Mouse (Mus musculus): Measurements from ENCODE around the gene Cntf. TPM values are rescaled to one million over a fixed set of nuclear protein-coding genes. Genes with fewer than 3 reads are reported as not detected.
A peak's percentile ranks its signal among the peaks of the same experiment; 100 is the strongest.

Cntf gene
- polyA plus RNA-seq, 1 experiment: 3.0 TPM

- H3K27me3 ChIP-seq (ENCODE audit: control insufficient read depth, insufficient read depth, low read length): no peaks in the 10 kb centered on the region
- H3K4me3 ChIP-seq (ENCODE audit: control insufficient read depth, insufficient read depth, low read length): no peak overlapping the region
- no peak for DNase-seq
- TF ChIP-seq CTCF (IDR thresholded peaks at IDR 0.05; ENCODE audit: borderline replicate concordance, control insufficient read depth, extremely low read depth, insufficient read depth, low read length, poor library complexity) (no peak), POLR2A (IDR thresholded peaks at IDR 0.05; ENCODE audit: control insufficient read depth, extremely low read depth, insufficient read depth, low read length, poor library complexity) (no peak)
- H3K36me3 ChIP-seq (ENCODE audit: control insufficient read depth, insufficient read depth, low read length): no peaks in the 10 kb centered on the region
- H3K4me1 ChIP-seq (replicated peaks; ENCODE audit: control insufficient read depth, insufficient read depth, low read length): peaks cover 2% of the 10 kb centered on the region
- WGBS: 54% methylated on average over 3 of the region's 3 CpGs
- no peak overlapping the region for H3K27ac ChIP-seq (ENCODE audit: control insufficient read depth, insufficient read depth, low read length)
These were observed 35.6 kb upstream of the Cntf start for GRCm38 (mm10) chr19:12801046-12801445.

GRCm38 (mm10) chr19:12800621-12801020 lies 35.2 kb upstream of the Cntf start:
- DNase-seq: no peak
- WGBS: 66% methylated on average over 2 of the region's 2 CpGs
- peaks cover 2% of the 10 kb centered on the region for H3K4me1 ChIP-seq (replicated peaks; ENCODE audit: control insufficient read depth, insufficient read depth, low read length)
- H3K27me3 ChIP-seq (ENCODE audit: control insufficient read depth, insufficient read depth, low read length): no peaks in the 10 kb centered on the region
- TF ChIP-seq POLR2A (IDR thresholded peaks at IDR 0.05; ENCODE audit: control insufficient read depth, extremely low read depth, insufficient read depth, low read length, poor library complexity): no peak
- no peak for TF ChIP-seq CTCF (IDR thresholded peaks at IDR 0.05; ENCODE audit: borderline replicate concordance, control insufficient read depth, extremely low read depth, insufficient read depth, low read length, poor library complexity)
- no peaks in the 10 kb centered on the region for H3K36me3 ChIP-seq (ENCODE audit: control insufficient read depth, insufficient read depth, low read length)
- H3K27ac ChIP-seq (ENCODE audit: control insufficient read depth, insufficient read depth, low read length): no peak overlapping the region
- no peak overlapping the region for H3K4me3 ChIP-seq (ENCODE audit: control insufficient read depth, insufficient read depth, low read length)

GRCm38 (mm10) chr19:12799081-12799480 lies 33.6 kb upstream of the Cntf start:
- 75% methylated on average over 3 of the region's 3 CpGs for WGBS
- Histone ChIP-seq H3K27me3 (ENCODE audit: control insufficient read depth, insufficient read depth, low read length) (no peaks in the 10 kb centered on the region), H3K4me1 (replicated peaks; ENCODE audit: control insufficient read depth, insufficient read depth, low read length) (peaks cover 2% of the 10 kb centered on the region), H3K36me3 (ENCODE audit: control insufficient read depth, insufficient read depth, low read length) (no peaks in the 10 kb centered on the region), H3K4me3 (ENCODE audit: control insufficient read depth, insufficient read depth, low read length) (no peak overlapping the region), H3K27ac (ENCODE audit: control insufficient read depth, insufficient read depth, low read length) (peak overlapping the region; percentile 90; the same call in 1 of the 2 replicates)
- TF ChIP-seq POLR2A (IDR thresholded peaks at IDR 0.05; ENCODE audit: control insufficient read depth, extremely low read depth, insufficient read depth, low read length, poor library complexity) (no peak), CTCF (IDR thresholded peaks at IDR 0.05; ENCODE audit: borderline replicate concordance, control insufficient read depth, extremely low read depth, insufficient read depth, low read length, poor library complexity) (no peak)
- DNase-seq: no peak

GRCm38 (mm10) chr19:12798404-12798803 lies 33.0 kb upstream of the Cntf start:
- Histone ChIP-seq H3K27ac (ENCODE audit: control insufficient read depth, insufficient read depth, low read length) (peak overlapping the region; percentile 90), H3K4me1 (replicated peaks; ENCODE audit: control insufficient read depth, insufficient read depth, low read length) (peaks cover 2% of the 10 kb centered on the region), H3K27me3 (ENCODE audit: control insufficient read depth, insufficient read depth, low read length) (no peaks in the 10 kb centered on the region), H3K4me3 (ENCODE audit: control insufficient read depth, insufficient read depth, low read length) (peak overlapping the region; percentile 38), H3K36me3 (ENCODE audit: control insufficient read depth, insufficient read depth, low read length) (no peaks in the 10 kb centered on the region)
- no peak for TF ChIP-seq CTCF (IDR thresholded peaks at IDR 0.05; ENCODE audit: borderline replicate concordance, control insufficient read depth, extremely low read depth, insufficient read depth, low read length, poor library complexity)
- TF ChIP-seq POLR2A (IDR thresholded peaks at IDR 0.05; ENCODE audit: control insufficient read depth, extremely low read depth, insufficient read depth, low read length, poor library complexity): no peak
- peak; percentile 52 for DNase-seq
- 3% methylated on average over 4 of the region's 4 CpGs for WGBS

- Histone ChIP-seq H3K4me1 (replicated peaks; ENCODE audit: control insufficient read depth, insufficient read depth, low read length) (peaks cover 2% of the 10 kb centered on the region), H3K4me3 (ENCODE audit: control insufficient read depth, insufficient read depth, low read length) (no peak overlapping the region), H3K36me3 (ENCODE audit: control insufficient read depth, insufficient read depth, low read length) (no peaks in the 10 kb centered on the region), H3K27me3 (ENCODE audit: control insufficient read depth, insufficient read depth, low read length) (no peaks in the 10 kb centered on the region), H3K27ac (ENCODE audit: control insufficient read depth, insufficient read depth, low read length) (no peak overlapping the region; the same call in 1 of the 2 replicates)
- WGBS: 1% methylated on average over 7 of the region's 7 CpGs
- no peak for DNase-seq
- TF ChIP-seq POLR2A (IDR thresholded peaks at IDR 0.05; ENCODE audit: control insufficient read depth, extremely low read depth, insufficient read depth, low read length, poor library complexity): no peak
- TF ChIP-seq CTCF (IDR thresholded peaks at IDR 0.05; ENCODE audit: borderline replicate concordance, control insufficient read depth, extremely low read depth, insufficient read depth, low read length, poor library complexity): no peak
These were observed 31.6 kb upstream of the Cntf start for GRCm38 (mm10) chr19:12797071-12797470.

GRCm38 (mm10) chr19:12796328-12796931 lies 31.0 kb upstream of the Cntf start:
- DNase-seq: peak; percentile 73
- no peak for TF ChIP-seq CTCF (IDR thresholded peaks at IDR 0.05; ENCODE audit: borderline replicate concordance, control insufficient read depth, extremely low read depth, insufficient read depth, low read length, poor library complexity)
- 0 out of 2 replicates have a peak, but pooled peaks have one; percentile 31 for TF ChIP-seq POLR2A (IDR thresholded peaks at IDR 0.05; ENCODE audit: control insufficient read depth, extremely low read depth, insufficient read depth, low read length, poor library complexity)
- Histone ChIP-seq H3K4me3 (ENCODE audit: control insufficient read depth, insufficient read depth, low read length) (peak overlapping the region; percentile 52), H3K27me3 (ENCODE audit: control insufficient read depth, insufficient read depth, low read length) (no peaks in the 10 kb centered on the region), H3K27ac (ENCODE audit: control insufficient read depth, insufficient read depth, low read length) (peak overlapping the region; percentile 90), H3K36me3 (ENCODE audit: control insufficient read depth, insufficient read depth, low read length) (no peaks in the 10 kb centered on the region), H3K4me1 (replicated peaks; ENCODE audit: control insufficient read depth, insufficient read depth, low read length) (peaks cover 2% of the 10 kb centered on the region)
- WGBS: 0% methylated on average over 29 of the region's 29 CpGs

All from thymus, adult 2 months (tissue).